Mouse (Mus musculus) effector memory CD4-positive, alpha-beta T cell, adult 7 months (primary cell): ENCODE data around the gene Ptpn5. TPM values are rescaled to one million over a fixed set of nuclear protein-coding genes. Genes with fewer than 3 reads are reported as not detected.

Experiments
- polyA plus RNA-seq: library from polyadenylated mRNA; unstranded; fragments of 100-300 nt; shearing (Covaris generic); gene quantifications from one replicate; pipeline ENCODE4 v1.2.1, GENCODE M21; 2017

Gene Ptpn5
- polyA plus RNA-seq, result 1.0 TPM

GRCm38 (mm10) chr7:47133331-47133730 is at the start of gene Ptpn5:
Ptpn5 (minus strand) TSS chr7:47133684.

GRCm38 (mm10) chr7:47050366-47050765 is 83.1 kb downstream of the Ptpn5 start, which contains the start of gene Tmem86a:
Tmem86a (plus strand) TSS chr7:47050601.

Other genes with a start within 250 kb of the Ptpn5 start
- gene Tsg101, start 213.7 kb downstream of the Ptpn5 start, polyA plus RNA-seq, result 113 TPM
- 5.5 TPM for gene Uevld, start 175.2 kb downstream of the Ptpn5 start, polyA plus RNA-seq
- gene Gm9999, start 150.1 kb downstream of the Ptpn5 start, polyA plus RNA-seq, result not detected
- 93.0 TPM for gene Spty2d1, start 125.3 kb downstream of the Ptpn5 start, polyA plus RNA-seq
- 4.7 TPM for gene Tmem86a, start 83.1 kb downstream of the Ptpn5 start, polyA plus RNA-seq
- gene Mrgpra6, start 71.2 kb upstream of the Ptpn5 start, polyA plus RNA-seq, result not detected
- not detected for gene Mrgpra9, start 119.2 kb upstream of the Ptpn5 start, polyA plus RNA-seq
- not detected for gene Mrgpra1, start 220.6 kb upstream of the Ptpn5 start, polyA plus RNA-seq